Comparison of ENCODE assay signal across 10 mouse cellular contexts in the genomic region with DNA sequence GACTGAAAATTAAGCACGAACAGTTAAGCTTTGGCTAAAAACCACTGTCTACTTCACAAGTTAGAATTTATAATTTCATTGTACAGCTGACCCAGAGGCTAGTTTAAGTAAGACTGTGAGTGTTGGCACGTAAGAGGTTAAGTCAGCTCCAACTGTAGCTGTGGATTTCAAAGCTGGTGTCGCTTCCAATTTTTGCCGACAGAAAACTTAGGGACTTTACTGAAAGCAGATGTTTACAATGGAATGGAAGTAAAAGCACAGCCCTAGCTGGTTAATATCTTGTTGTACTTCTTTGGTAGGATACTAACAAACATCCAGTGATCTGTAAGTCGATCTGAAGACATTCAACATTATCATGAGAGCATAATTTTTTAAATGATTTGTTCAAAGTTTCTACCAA. TPM values are rescaled to one million over a fixed set of nuclear protein-coding genes. Genes with fewer than 3 reads are reported as not detected.
DNase-seq lines count a peak whose midpoint lies in the region; ATAC-seq and TF ChIP-seq lines count a peak whose summit lies in the region.
"Had no signal": no experiment of that assay in that cellular context is flagged by ENCODE, and none has a peak within 500 bp of the region (broad histone marks: within the 10 kb centered on the region; RNA-seq: fewer than 3 reads in every experiment).

No protein-coding gene starts in this region.

- ATAC-seq in hindbrain, postnatal 0 days, result no peak
- ATAC-seq in hindbrain, embryonic 14.5 days (ENCODE audit: low FRiP score), result no peak
- no peak for ATAC-seq in midbrain, embryonic 11.5 days (ENCODE audit: low FRiP score)
- no peak for ATAC-seq in midbrain, embryonic 16.5 days
- no peak for ATAC-seq in heart, postnatal 0 days (ENCODE audit: insufficient read depth, low read depth)
- no peak for ATAC-seq in stomach, embryonic 16.5 days (ENCODE audit: insufficient read depth, low FRiP score)

- H3K27me3 ChIP-seq in hindbrain, postnatal 0 days (ENCODE audit: insufficient read depth, low read length), result no peaks in the 10 kb centered on the region
- H3K27me3 ChIP-seq in hindbrain, embryonic 14.5 days (ENCODE audit: control insufficient read depth, insufficient read depth, low read length), result no peaks in the 10 kb centered on the region
- H3K27me3 ChIP-seq in midbrain, embryonic 11.5 days (ENCODE audit: control insufficient read depth, insufficient read depth, low read length), result no peaks in the 10 kb centered on the region
- H3K27me3 ChIP-seq in midbrain, embryonic 16.5 days (ENCODE audit: control insufficient read depth, insufficient read depth, low read depth, low read length), result no peaks in the 10 kb centered on the region
- H3K27me3 ChIP-seq in heart, postnatal 0 days (ENCODE audit: control insufficient read depth, insufficient read depth, low read length), result no peaks in the 10 kb centered on the region
- H3K27me3 ChIP-seq in stomach, embryonic 16.5 days (ENCODE audit: control insufficient read depth, insufficient read depth, low read length), result no peaks in the 10 kb centered on the region
- H3K27me3 ChIP-seq: forebrain, embryonic 12.5 days had no signal

- H3K9me3 ChIP-seq in hindbrain, postnatal 0 days (ENCODE audit: low read length), result no peaks in the 10 kb centered on the region
- no peaks in the 10 kb centered on the region for H3K9me3 ChIP-seq in hindbrain, embryonic 14.5 days (ENCODE audit: control insufficient read depth, low read length)
- no peaks in the 10 kb centered on the region for H3K9me3 ChIP-seq in midbrain, embryonic 11.5 days (ENCODE audit: control insufficient read depth, low read length)
- no peaks in the 10 kb centered on the region for H3K9me3 ChIP-seq in midbrain, embryonic 16.5 days (replicated peaks; ENCODE audit: control insufficient read depth, low read length, poor library complexity, severe bottlenecking)
- no peaks in the 10 kb centered on the region for H3K9me3 ChIP-seq in heart, postnatal 0 days (replicated peaks; ENCODE audit: control insufficient read depth, low read length)
- no peaks in the 10 kb centered on the region for H3K9me3 ChIP-seq in stomach, embryonic 16.5 days (replicated peaks; ENCODE audit: control insufficient read depth, low read length)
- H3K9me3 ChIP-seq: forebrain, embryonic 12.5 days had no signal

- no peak overlapping the region for H3K9ac ChIP-seq in hindbrain, postnatal 0 days (replicated peaks; ENCODE audit: low read length)
- H3K9ac ChIP-seq in hindbrain, embryonic 14.5 days, result no peak overlapping the region
- H3K9ac ChIP-seq in midbrain, embryonic 11.5 days (ENCODE audit: low read length), result no peak overlapping the region
- no peak overlapping the region for H3K9ac ChIP-seq in midbrain, embryonic 16.5 days (ENCODE audit: low read depth, low read length)
- 0 out of 2 replicates have a peak overlapping the region, but pooled peaks have one; percentile 7 for H3K9ac ChIP-seq in heart, postnatal 0 days (replicated peaks; ENCODE audit: low read depth, low read length)
- no peak overlapping the region for H3K9ac ChIP-seq in stomach, embryonic 16.5 days (ENCODE audit: low read length)
- H3K9ac ChIP-seq: forebrain, embryonic 12.5 days had no signal

- no peak for TF ChIP-seq CTCF in hindbrain, postnatal 0 days (IDR thresholded peaks at IDR 0.05; ENCODE audit: low read depth)
- TF ChIP-seq CTCF in heart, postnatal 0 days (IDR thresholded peaks at IDR 0.05; ENCODE audit: low read depth), result no peak

- TF ChIP-seq EP300 in heart, postnatal 0 days (IDR thresholded peaks at IDR 0.05; ENCODE audit: low read depth), result no peak

- peak; percentile 20 for DNase-seq in hindbrain, postnatal 0 days (ENCODE audit: low spot score)
- no peak for DNase-seq in hindbrain, embryonic 14.5 days (ENCODE audit: low spot score)
- peak; percentile 80 for DNase-seq in midbrain, embryonic 11.5 days (ENCODE audit: low spot score, missing footprints)
- peak; percentile 43 for DNase-seq in heart, postnatal 0 days (ENCODE audit: low spot score)
- DNase-seq in spleen, adult 12 weeks (ENCODE audit: low spot score), result no peak
- DNase-seq in spleen, adult 18-20 months, result no peak
- DNase-seq: thymus, adult 2 months had no signal

- H3K27ac ChIP-seq in hindbrain, postnatal 0 days, result peak overlapping the region; percentile 43; the same call in 1 of the 2 replicates
- H3K27ac ChIP-seq in hindbrain, embryonic 14.5 days, result no peak overlapping the region; the same call in 1 of the 2 replicates
- no peak overlapping the region for H3K27ac ChIP-seq in midbrain, embryonic 11.5 days (ENCODE audit: low read depth, low read length)
- H3K27ac ChIP-seq in midbrain, embryonic 16.5 days (ENCODE audit: low read length), result no peak overlapping the region; the same call in 1 of the 2 replicates
- H3K27ac ChIP-seq in heart, postnatal 0 days (ENCODE audit: low read depth), result peak overlapping the region; percentile 92
- H3K27ac ChIP-seq in stomach, embryonic 16.5 days (ENCODE audit: low read length), result peak overlapping the region; percentile 75
- H3K27ac ChIP-seq: forebrain, embryonic 12.5 days had no signal

- no peak overlapping the region for H3K4me3 ChIP-seq in hindbrain, postnatal 0 days (ENCODE audit: low read length)
- no peak overlapping the region for H3K4me3 ChIP-seq in hindbrain, embryonic 14.5 days (replicated peaks; ENCODE audit: low read length)
- H3K4me3 ChIP-seq in midbrain, embryonic 11.5 days (ENCODE audit: low read depth, low read length), result no peak overlapping the region
- no peak overlapping the region for H3K4me3 ChIP-seq in midbrain, embryonic 16.5 days (ENCODE audit: low read depth, low read length)
- no peak overlapping the region for H3K4me3 ChIP-seq in heart, postnatal 0 days (ENCODE audit: low read depth, low read length)
- no peak overlapping the region for H3K4me3 ChIP-seq in stomach, embryonic 16.5 days (replicated peaks; ENCODE audit: low read length)
- H3K4me3 ChIP-seq: forebrain, embryonic 12.5 days had no signal

- H3K4me2 ChIP-seq in hindbrain, postnatal 0 days (ENCODE audit: low read depth, low read length), result peak overlapping the region; percentile 13; the same call in 1 of the 2 replicates
- H3K4me2 ChIP-seq in hindbrain, embryonic 14.5 days (replicated peaks), result no peak overlapping the region
- H3K4me2 ChIP-seq in midbrain, embryonic 11.5 days, result no peak overlapping the region
- no peak overlapping the region for H3K4me2 ChIP-seq in midbrain, embryonic 16.5 days (ENCODE audit: low read length)
- H3K4me2 ChIP-seq in heart, postnatal 0 days (ENCODE audit: low read depth, low read length), result peak overlapping the region; percentile 43; the same call in 1 of the 2 replicates
- 0 out of 2 replicates have a peak overlapping the region, but pooled peaks have one; percentile 5 for H3K4me2 ChIP-seq in stomach, embryonic 16.5 days (ENCODE audit: low read depth, low read length)
- H3K4me2 ChIP-seq: forebrain, embryonic 12.5 days had no signal

- H3K4me1 ChIP-seq in hindbrain, postnatal 0 days (ENCODE audit: insufficient read depth, low read length), result no peaks in the 10 kb centered on the region
- no peaks in the 10 kb centered on the region for H3K4me1 ChIP-seq in hindbrain, embryonic 14.5 days (replicated peaks; ENCODE audit: control insufficient read depth, insufficient read depth, low read length)
- no peaks in the 10 kb centered on the region for H3K4me1 ChIP-seq in midbrain, embryonic 11.5 days (ENCODE audit: control insufficient read depth, insufficient read depth, low read length)
- no peaks in the 10 kb centered on the region for H3K4me1 ChIP-seq in midbrain, embryonic 16.5 days (ENCODE audit: control insufficient read depth, insufficient read depth, low read length)
- peaks cover 17% of the 10 kb centered on the region for H3K4me1 ChIP-seq in heart, postnatal 0 days (ENCODE audit: control insufficient read depth, insufficient read depth)
- H3K4me1 ChIP-seq in stomach, embryonic 16.5 days (ENCODE audit: control insufficient read depth, insufficient read depth, low read length), result peaks cover 5% of the 10 kb centered on the region; the same call in 1 of the 2 replicates
- H3K4me1 ChIP-seq: forebrain, embryonic 12.5 days had no signal

- WGBS in hindbrain, postnatal 0 days, result 55% methylated on average over 5 of the region's 5 CpGs
- 79% methylated on average over 5 of the region's 5 CpGs for WGBS in hindbrain, embryonic 14.5 days
- WGBS in midbrain, embryonic 11.5 days, result 81% methylated on average over 5 of the region's 5 CpGs
- 71% methylated on average over 5 of the region's 5 CpGs for WGBS in midbrain, embryonic 16.5 days
- 45% methylated on average over 5 of the region's 5 CpGs for WGBS in heart, postnatal 0 days
- 37% methylated on average over 5 of the region's 5 CpGs for WGBS in stomach, embryonic 16.5 days

- no peaks in the 10 kb centered on the region for H3K36me3 ChIP-seq in hindbrain, postnatal 0 days (ENCODE audit: insufficient read depth, low read length)
- no peaks in the 10 kb centered on the region for H3K36me3 ChIP-seq in hindbrain, embryonic 14.5 days (replicated peaks; ENCODE audit: control insufficient read depth, insufficient read depth)
- H3K36me3 ChIP-seq in midbrain, embryonic 11.5 days (ENCODE audit: control insufficient read depth, insufficient read depth, low read length), result no peaks in the 10 kb centered on the region
- H3K36me3 ChIP-seq in midbrain, embryonic 16.5 days (ENCODE audit: control insufficient read depth, insufficient read depth, low read length), result no peaks in the 10 kb centered on the region
- H3K36me3 ChIP-seq in heart, postnatal 0 days (replicated peaks; ENCODE audit: control insufficient read depth, insufficient read depth, low read length), result no peaks in the 10 kb centered on the region
- H3K36me3 ChIP-seq in stomach, embryonic 16.5 days (ENCODE audit: control insufficient read depth, insufficient read depth, low read length), result no peaks in the 10 kb centered on the region
- H3K36me3 ChIP-seq: forebrain, embryonic 12.5 days had no signal

RNA-seq across cellular contexts. Expression of gene Herpud2, which starts 23.0 kb away (rescaled TPM):
- 17.9 and 18.3 TPM in 2 replicates for total RNA-seq in hindbrain, postnatal 0 days (2014; rRNA removed)
- 27.9 and 29.5 TPM in 2 replicates for polyA plus RNA-seq in hindbrain, postnatal 0 days (2015; fragmentation: Nextera tagmentation; extraction: Ambion mirVana)
- 36.7 and 40.3 TPM in 2 replicates for polyA plus RNA-seq in hindbrain, embryonic 14.5 days (2014; fragmentation: Nextera tagmentation; extraction: Ambion mirVana)
- polyA plus RNA-seq in midbrain, embryonic 11.5 days (2014; fragmentation: Nextera tagmentation; extraction: Ambion mirVana), result 31.8 and 33.9 TPM in 2 replicates
- 29.6 and 30.9 TPM in 2 replicates for polyA plus RNA-seq in midbrain, embryonic 16.5 days (2015; fragmentation: Nextera tagmentation; extraction: Ambion mirVana)
- 17.5 and 27.9 TPM in 2 replicates for total RNA-seq in heart, postnatal 0 days (2014; rRNA removed; ENCODE audit: low replicate concordance)
- 26.4 and 27.7 TPM in 2 replicates for polyA plus RNA-seq in heart, postnatal 0 days (2015; fragmentation: Nextera tagmentation; extraction: Ambion mirVana)
- polyA plus RNA-seq in stomach, embryonic 16.5 days (2015; fragmentation: Nextera tagmentation; extraction: Ambion mirVana), result 20.1 and 20.4 TPM in 2 replicates

Comparison
In these comparisons a context has a peak if more than half of its experiments do, and no peak if none do; other contexts are left out.
1. DNase-seq: peak in hindbrain, postnatal 0 days (single experiment), midbrain, embryonic 11.5 days (single experiment) and heart, postnatal 0 days (single experiment); none in hindbrain, embryonic 14.5 days (single experiment), spleen, adult 12 weeks (single experiment) and spleen, adult 18-20 months (0 of 2).
2. H3K27ac ChIP-seq: peak in hindbrain, postnatal 0 days (single experiment), heart, postnatal 0 days (single experiment) and stomach, embryonic 16.5 days (single experiment); none in hindbrain, embryonic 14.5 days (single experiment), midbrain, embryonic 11.5 days (single experiment) and midbrain, embryonic 16.5 days (single experiment).
3. H3K4me2 ChIP-seq: peak in hindbrain, postnatal 0 days (single experiment), heart, postnatal 0 days (single experiment) and stomach, embryonic 16.5 days (single experiment); none in hindbrain, embryonic 14.5 days (single experiment), midbrain, embryonic 11.5 days (single experiment) and midbrain, embryonic 16.5 days (single experiment).